Mouse (Mus musculus): ENCODE data around the gene Eif2b3. TPM values are rescaled to one million over a fixed set of nuclear protein-coding genes. Genes with fewer than 3 reads are reported as not detected.

Eif2b3 gene
- polyA plus RNA-seq, 1 experiment, result 41.6 TPM

DNA sequence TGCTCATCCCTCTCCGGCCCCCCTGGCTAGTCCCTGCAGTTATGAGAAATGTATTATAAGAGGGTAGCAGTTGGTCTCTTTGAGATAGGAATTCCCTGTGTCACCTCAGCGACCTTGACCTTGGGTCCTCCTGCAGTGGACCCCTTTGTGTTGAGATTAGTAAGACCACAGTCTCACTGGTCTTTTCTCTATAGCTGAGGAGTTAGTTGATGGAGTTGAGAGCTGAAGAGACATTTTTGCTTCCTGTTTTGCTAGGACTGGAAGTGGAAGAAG is 79.5 kb downstream of the Eif2b3 start:
- no peak for TF ChIP-seq MYOD1 (IDR thresholded peaks at IDR 0.05; ENCODE audit: control insufficient read depth, insufficient read length, low read depth)
- TF ChIP-seq MYOG (IDR thresholded peaks at IDR 0.05; ENCODE audit: control insufficient read depth, extremely low read depth, insufficient read length), result no peak
- H3K27me3 ChIP-seq (ENCODE audit: control insufficient read depth, insufficient read depth, insufficient read length), result peaks cover 13% of the 10 kb centered on the region
- no peaks in the 10 kb centered on the region for H3K36me3 ChIP-seq (ENCODE audit: control insufficient read depth, insufficient read depth)
- no peak overlapping the region for H3K4me3 ChIP-seq (ENCODE audit: insufficient read depth, poor library complexity, severe bottlenecking)
- no peaks in the 10 kb centered on the region for H3K79me2 ChIP-seq (ENCODE audit: control insufficient read depth, insufficient read depth)
- no peaks in the 10 kb centered on the region for H3K79me3 ChIP-seq (ENCODE audit: low read depth)
- no peak overlapping the region for H3ac ChIP-seq (ENCODE audit: control insufficient read depth, insufficient read length, low read depth)

DNA sequence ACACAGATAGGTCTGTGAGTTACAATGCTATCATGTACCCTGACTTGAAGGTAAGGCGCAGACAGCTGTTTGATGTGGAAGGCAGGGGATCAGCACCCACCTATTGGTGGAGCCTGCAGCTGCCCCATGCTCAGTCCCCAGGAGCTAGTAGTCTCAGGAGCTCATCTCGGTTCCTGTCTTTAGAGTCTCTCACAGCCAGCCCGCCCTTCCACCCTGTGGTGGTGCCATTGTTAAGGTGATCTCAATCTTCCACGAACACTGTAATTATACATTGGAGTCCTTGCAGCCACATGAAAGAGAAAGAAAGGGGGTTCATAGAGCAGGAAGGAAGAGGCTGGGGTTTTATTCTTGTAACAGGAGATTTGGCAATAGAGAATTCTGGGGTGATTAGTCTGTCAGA is 80.8 kb downstream of the Eif2b3 start:
- H3K79me3 ChIP-seq (ENCODE audit: low read depth), result no peaks in the 10 kb centered on the region
- H3K4me3 ChIP-seq (ENCODE audit: insufficient read depth, poor library complexity, severe bottlenecking), result no peak overlapping the region
- no peak overlapping the region for H3ac ChIP-seq (ENCODE audit: control insufficient read depth, insufficient read length, low read depth)
- H3K36me3 ChIP-seq (ENCODE audit: control insufficient read depth, insufficient read depth), result no peaks in the 10 kb centered on the region
- TF ChIP-seq MYOD1 (IDR thresholded peaks at IDR 0.05; ENCODE audit: control insufficient read depth, insufficient read length, low read depth) (no peak), MYOG (IDR thresholded peaks at IDR 0.05; ENCODE audit: control insufficient read depth, extremely low read depth, insufficient read length) (no peak), CEBPB (IDR thresholded peaks at IDR 0.05; ENCODE audit: low read depth) (no peak), MAX (IDR thresholded peaks at IDR 0.05) (no peak), USF1 (IDR thresholded peaks at IDR 0.05; ENCODE audit: low read depth) (no peak), CTCF (IDR thresholded peaks at IDR 0.05; ENCODE audit: control insufficient read depth, insufficient read depth, insufficient read length) (no peak), FOSL1 (IDR thresholded peaks at IDR 0.05; ENCODE audit: insufficient read depth, low read length, poor library complexity, severe bottlenecking) (no peak)
- H3K79me2 ChIP-seq (ENCODE audit: control insufficient read depth, insufficient read depth), result no peaks in the 10 kb centered on the region
- peaks cover 13% of the 10 kb centered on the region for H3K27me3 ChIP-seq (ENCODE audit: control insufficient read depth, insufficient read depth, insufficient read length)

DNA sequence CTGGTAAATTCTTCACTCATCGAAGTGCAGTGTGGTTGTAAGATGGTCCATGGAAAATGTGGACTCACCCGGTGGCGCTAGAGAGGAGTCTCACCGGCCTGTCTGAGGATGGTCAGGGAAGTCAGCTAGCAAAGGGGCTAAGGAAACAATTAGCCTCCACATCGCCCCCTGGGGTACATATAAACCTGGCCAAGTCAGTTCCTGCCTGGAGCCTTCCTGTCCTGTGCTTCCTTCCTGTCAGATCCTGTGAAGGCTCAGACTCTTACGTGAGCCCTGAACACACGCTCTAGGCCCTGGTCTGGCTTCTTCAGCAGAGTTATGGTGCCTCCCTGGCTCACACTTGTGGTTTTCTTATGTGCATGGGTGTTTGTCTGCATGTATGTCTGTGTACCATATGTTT is 82.0 kb downstream of the Eif2b3 start:
- no peak overlapping the region for H3K4me3 ChIP-seq (ENCODE audit: insufficient read depth, poor library complexity, severe bottlenecking)
- H3K27me3 ChIP-seq (ENCODE audit: control insufficient read depth, insufficient read depth, insufficient read length), result peaks cover 6% of the 10 kb centered on the region
- no peaks in the 10 kb centered on the region for H3K36me3 ChIP-seq (ENCODE audit: control insufficient read depth, insufficient read depth)
- H3K79me3 ChIP-seq (ENCODE audit: low read depth), result no peaks in the 10 kb centered on the region
- no peak overlapping the region for H3ac ChIP-seq (ENCODE audit: control insufficient read depth, insufficient read length, low read depth)
- TF ChIP-seq FOSL1 (IDR thresholded peaks at IDR 0.05; ENCODE audit: insufficient read depth, low read length, poor library complexity, severe bottlenecking), result no peak
- TF ChIP-seq USF1 (IDR thresholded peaks at IDR 0.05; ENCODE audit: low read depth), result no peak
- no peak for TF ChIP-seq MYOD1 (IDR thresholded peaks at IDR 0.05; ENCODE audit: control insufficient read depth, insufficient read length, low read depth)
- TF ChIP-seq MYOG (IDR thresholded peaks at IDR 0.05; ENCODE audit: control insufficient read depth, extremely low read depth, insufficient read length), result no peak
- TF ChIP-seq MAX (IDR thresholded peaks at IDR 0.05), result no peak
- TF ChIP-seq CEBPB (IDR thresholded peaks at IDR 0.05; ENCODE audit: low read depth), result no peak
- no peak for TF ChIP-seq CTCF (IDR thresholded peaks at IDR 0.05; ENCODE audit: control insufficient read depth, insufficient read depth, insufficient read length)
- H3K79me2 ChIP-seq (ENCODE audit: control insufficient read depth, insufficient read depth), result no peaks in the 10 kb centered on the region

DNA sequence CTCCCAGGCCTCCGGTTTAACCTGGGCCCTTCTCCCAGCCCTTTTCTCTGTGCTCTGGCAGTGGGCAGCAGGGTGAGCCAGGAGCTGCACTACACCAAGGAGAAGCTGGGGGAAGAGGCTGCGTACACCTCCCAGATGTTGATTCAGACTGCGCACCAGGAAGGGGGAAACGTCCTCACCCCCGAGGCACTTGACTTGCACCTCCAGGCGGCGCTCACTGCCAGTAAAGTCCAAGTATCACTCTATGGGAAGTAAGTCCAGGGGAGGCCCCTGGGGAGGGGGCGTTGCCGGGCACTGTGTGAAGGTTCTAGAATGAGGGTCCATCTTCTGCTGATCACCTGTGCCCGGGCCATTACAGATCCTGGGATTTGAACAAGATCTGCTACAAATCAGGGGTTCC is 85.5 kb downstream of the Eif2b3 start:
- TF ChIP-seq USF1 (IDR thresholded peaks at IDR 0.05; ENCODE audit: low read depth), result no peak
- peak; percentile 7 for TF ChIP-seq CTCF (IDR thresholded peaks at IDR 0.05; ENCODE audit: control insufficient read depth, insufficient read depth, insufficient read length)
- Histone ChIP-seq H3K4me3 (ENCODE audit: insufficient read depth, poor library complexity, severe bottlenecking) (no peak overlapping the region), H3K36me3 (ENCODE audit: control insufficient read depth, insufficient read depth) (no peaks in the 10 kb centered on the region)

DNA sequence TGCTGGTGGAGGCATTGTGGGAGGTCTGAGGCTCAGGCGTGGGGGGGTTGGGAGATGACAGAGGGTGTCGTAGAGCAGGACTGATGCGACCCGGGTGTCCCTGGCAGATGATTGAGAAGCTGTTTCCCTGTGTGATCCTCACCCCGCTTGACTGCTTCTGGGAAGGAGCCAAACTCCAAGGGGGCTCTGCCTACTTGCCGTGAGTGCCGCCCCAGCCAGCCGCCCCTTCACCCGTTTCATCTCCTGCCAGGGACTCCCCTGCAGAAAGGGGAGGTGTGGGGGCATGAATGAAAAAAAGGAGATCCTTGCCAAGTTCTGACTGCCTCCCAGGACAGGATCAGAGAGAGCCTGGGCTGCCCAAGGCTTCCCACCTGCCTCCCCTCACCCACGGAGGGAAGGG is 85.9 kb downstream of the Eif2b3 start:
- Histone ChIP-seq H3K4me3 (ENCODE audit: insufficient read depth, poor library complexity, severe bottlenecking) (no peak overlapping the region), H3ac (ENCODE audit: control insufficient read depth, insufficient read length, low read depth) (no peak overlapping the region), H3K79me2 (ENCODE audit: control insufficient read depth, insufficient read depth) (no peaks in the 10 kb centered on the region), H3K79me3 (ENCODE audit: low read depth) (no peaks in the 10 kb centered on the region), H3K36me3 (ENCODE audit: control insufficient read depth, insufficient read depth) (no peaks in the 10 kb centered on the region), H3K27me3 (ENCODE audit: control insufficient read depth, insufficient read depth, insufficient read length) (no peaks in the 10 kb centered on the region)
- TF ChIP-seq CEBPB (IDR thresholded peaks at IDR 0.05; ENCODE audit: low read depth), result no peak
- TF ChIP-seq FOSL1 (IDR thresholded peaks at IDR 0.05; ENCODE audit: insufficient read depth, low read length, poor library complexity, severe bottlenecking), result no peak
- no peak for TF ChIP-seq USF1 (IDR thresholded peaks at IDR 0.05; ENCODE audit: low read depth)
- TF ChIP-seq MYOD1 (IDR thresholded peaks at IDR 0.05; ENCODE audit: control insufficient read depth, insufficient read length, low read depth), result no peak

More for the DNA sequence above, 85.5 kb downstream of the Eif2b3 start:
- no peaks in the 10 kb centered on the region for H3K79me3 ChIP-seq (ENCODE audit: low read depth)
- no peaks in the 10 kb centered on the region for H3K27me3 ChIP-seq (ENCODE audit: control insufficient read depth, insufficient read depth, insufficient read length)
- no peaks in the 10 kb centered on the region for H3K79me2 ChIP-seq (ENCODE audit: control insufficient read depth, insufficient read depth)
- H3ac ChIP-seq (ENCODE audit: control insufficient read depth, insufficient read length, low read depth), result no peak overlapping the region

DNA sequence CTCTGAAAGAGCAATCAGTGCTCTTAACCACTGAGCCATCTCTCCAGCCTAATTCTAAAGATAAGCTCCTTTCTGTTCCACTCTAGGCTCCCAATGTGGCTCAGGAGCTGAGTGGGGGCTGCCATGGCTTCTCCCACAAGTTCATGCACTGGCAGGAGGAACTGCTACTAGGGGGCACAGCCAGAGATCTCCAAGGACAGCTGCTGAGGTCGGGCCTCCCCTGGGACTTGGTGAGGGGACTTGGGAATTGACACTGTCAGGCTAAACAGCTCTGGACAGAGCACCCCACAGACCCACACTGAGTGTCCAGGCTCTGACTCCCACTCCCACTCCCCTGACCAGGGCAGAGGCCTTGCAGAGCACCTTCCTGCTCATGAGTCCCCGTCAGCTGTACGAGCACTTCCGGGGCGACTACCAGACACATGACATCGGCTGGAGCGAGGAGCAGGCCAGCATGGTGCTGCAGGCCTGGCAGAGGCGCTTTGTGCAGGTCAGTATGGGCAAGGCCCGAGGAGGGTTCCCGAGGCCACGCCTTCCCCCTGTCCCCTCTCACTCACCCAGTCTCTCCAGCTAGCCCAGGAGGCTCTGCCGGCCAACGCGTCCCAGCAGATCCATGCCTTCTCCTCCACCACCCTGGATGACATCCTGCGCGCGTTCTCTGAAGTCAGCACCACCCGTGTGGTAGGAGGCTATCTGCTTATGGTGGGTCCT is 88.8 kb downstream of the Eif2b3 start:
- Histone ChIP-seq H3K79me2 (ENCODE audit: control insufficient read depth, insufficient read depth) (no peaks in the 10 kb centered on the region), H3K36me3 (ENCODE audit: control insufficient read depth, insufficient read depth) (no peaks in the 10 kb centered on the region), H3K79me3 (ENCODE audit: low read depth) (no peaks in the 10 kb centered on the region), H3K4me3 (ENCODE audit: insufficient read depth, poor library complexity, severe bottlenecking) (no peak overlapping the region), H3K27me3 (ENCODE audit: control insufficient read depth, insufficient read depth, insufficient read length) (no peaks in the 10 kb centered on the region), H3ac (ENCODE audit: control insufficient read depth, insufficient read length, low read depth) (no peak overlapping the region)
- TF ChIP-seq CTCF (IDR thresholded peaks at IDR 0.05; ENCODE audit: control insufficient read depth, insufficient read depth, insufficient read length) (no peak), FOSL1 (IDR thresholded peaks at IDR 0.05; ENCODE audit: insufficient read depth, low read length, poor library complexity, severe bottlenecking) (no peak), MAX (IDR thresholded peaks at IDR 0.05) (no peak), CEBPB (IDR thresholded peaks at IDR 0.05; ENCODE audit: low read depth) (no peak), USF1 (IDR thresholded peaks at IDR 0.05; ENCODE audit: low read depth) (no peak), MYOG (IDR thresholded peaks at IDR 0.05; ENCODE audit: control insufficient read depth, extremely low read depth, insufficient read length) (no peak), MYOD1 (IDR thresholded peaks at IDR 0.05; ENCODE audit: control insufficient read depth, insufficient read length, low read depth) (no peak)
